Mouse (Mus musculus) bone marrow macrophage, adult 2 months (primary cell): ENCODE measurements around the gene Dpp6.

Experiments
- CTCF ChIP-seq: IDR thresholded peaks from 2 replicates; pipeline ENCODE4 v1.5.1; 2012; ENCODE audit warnings: low read depth, mild to moderate bottlenecking, low read length, moderate library complexity
- POLR2A ChIP-seq: IDR thresholded peaks from 2 replicates; pipeline ENCODE4 v1.6.1; 2012; ENCODE audit warnings: mild to moderate bottlenecking, low read depth, low read length, borderline replicate concordance

GRCm38 (mm10) chr5:27134436-27135005 lies 317.5 kb downstream of the Dpp6 start:
- TF ChIP-seq CTCF: no peak
- no peak for TF ChIP-seq POLR2A
